Mouse (Mus musculus): Measurements from ENCODE around the gene Gm17655.
"Not testable (repeated sequence)": the region's sequence is repeated elsewhere in the genome, so short reads cannot be mapped to it uniquely, and the experiment has no call there.

DNA sequence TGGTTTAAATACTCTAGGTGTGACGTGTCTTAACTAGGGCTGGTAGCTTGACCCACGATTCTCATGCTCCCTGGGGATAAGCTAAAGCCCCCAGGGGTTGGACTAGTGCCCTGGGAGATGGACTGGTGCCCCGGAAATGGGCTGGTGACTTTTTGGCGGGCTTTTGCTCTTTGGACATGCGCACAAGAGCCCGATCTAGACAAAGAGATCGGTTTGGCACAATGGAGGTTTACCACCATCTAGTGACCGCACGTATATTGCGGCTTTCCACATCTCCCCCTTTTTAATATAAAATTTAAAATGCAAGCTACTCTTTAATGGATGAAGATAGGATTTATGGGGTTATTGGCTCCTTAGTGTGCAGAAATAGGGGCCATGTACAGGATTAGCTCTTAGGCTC, 56.5 kb downstream of the Gm17655 start:
- TF ChIP-seq EP300 (optimal IDR thresholded peaks at IDR 0.05): not testable (repeated sequence)
- peak; percentile 44 for TF ChIP-seq CTCF (IDR thresholded peaks at IDR 0.05; ENCODE audit: low read depth)

Measured in stomach, postnatal 0 days (tissue).